In the genomic region with DNA sequence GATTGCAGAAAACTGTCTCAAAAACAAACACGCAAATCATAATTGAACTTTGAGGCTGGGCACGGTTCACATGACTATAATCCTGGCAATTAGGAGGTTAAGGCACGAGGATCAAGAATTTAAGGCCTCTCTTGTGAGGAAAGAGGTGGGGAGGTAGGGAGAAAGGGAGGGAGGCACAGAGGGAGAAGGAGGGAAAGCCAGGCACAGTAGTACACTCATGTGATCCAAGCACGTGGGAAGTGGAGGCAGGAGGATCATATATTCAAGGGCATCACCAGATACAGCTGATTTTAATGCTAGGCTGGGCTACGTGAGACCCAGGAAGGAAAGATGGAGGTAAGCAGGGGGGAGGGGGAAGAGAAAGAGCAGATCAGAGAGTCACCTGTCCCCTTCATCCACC, we compare ENCODE assay signal across 20 mouse cellular contexts. TPM values are rescaled to one million over a fixed set of nuclear protein-coding genes. Genes with fewer than 3 reads are reported as not detected.
A peak's percentile ranks its signal among the peaks of the same experiment; 100 is the strongest.
DNase-seq lines count a peak whose midpoint lies in the region; ATAC-seq and TF ChIP-seq lines count a peak whose summit lies in the region.
"Had no signal": no experiment of that assay in that cellular context is flagged by ENCODE, and none has a peak within 500 bp of the region (broad histone marks: within the 10 kb centered on the region; RNA-seq: fewer than 3 reads in every experiment).

No protein-coding gene starts in this region.

- no peaks in the 10 kb centered on the region for H3K9me3 ChIP-seq in forebrain, embryonic 11.5 days (ENCODE audit: control insufficient read depth, low read length)
- no peaks in the 10 kb centered on the region for H3K9me3 ChIP-seq in forebrain, embryonic 10.5 days
- no peaks in the 10 kb centered on the region for H3K9me3 ChIP-seq in intestine, embryonic 15.5 days
- H3K9me3 ChIP-seq in intestine, postnatal 0 days (ENCODE audit: control insufficient read depth) = no peaks in the 10 kb centered on the region
- no peaks in the 10 kb centered on the region for H3K9me3 ChIP-seq in intestine, embryonic 16.5 days (ENCODE audit: control insufficient read depth, low read length)
- H3K9me3 ChIP-seq: G1E had no signal

- no peak overlapping the region for H3K9ac ChIP-seq in forebrain, embryonic 11.5 days (ENCODE audit: low read length)
- H3K9ac ChIP-seq in intestine, embryonic 15.5 days = no peak overlapping the region
- H3K9ac ChIP-seq in intestine, postnatal 0 days (ENCODE audit: low read depth, low read length) = no peak overlapping the region
- H3K9ac ChIP-seq in intestine, embryonic 16.5 days (ENCODE audit: low read depth, low read length) = no peak overlapping the region

- no peaks in the 10 kb centered on the region for H3K27me3 ChIP-seq in forebrain, embryonic 11.5 days (ENCODE audit: control insufficient read depth, insufficient read depth, low read length)
- H3K27me3 ChIP-seq in forebrain, embryonic 10.5 days (ENCODE audit: poor library complexity, severe bottlenecking) = no peaks in the 10 kb centered on the region
- no peaks in the 10 kb centered on the region for H3K27me3 ChIP-seq in intestine, embryonic 15.5 days (replicated peaks)
- H3K27me3 ChIP-seq in intestine, postnatal 0 days (replicated peaks; ENCODE audit: control insufficient read depth, insufficient read depth, low read length) = no peaks in the 10 kb centered on the region
- no peaks in the 10 kb centered on the region for H3K27me3 ChIP-seq in testis, adult 2 months (ENCODE audit: control insufficient read depth, insufficient read depth, low read length)
- no peaks in the 10 kb centered on the region for H3K27me3 ChIP-seq in intestine, embryonic 16.5 days (replicated peaks; ENCODE audit: control insufficient read depth, insufficient read depth, low read length)

- no peak overlapping the region for H3K4me2 ChIP-seq in forebrain, embryonic 11.5 days (ENCODE audit: low read depth, low read length, severe bottlenecking)
- no peak overlapping the region for H3K4me2 ChIP-seq in intestine, embryonic 15.5 days (replicated peaks)
- no peak overlapping the region for H3K4me2 ChIP-seq in intestine, postnatal 0 days (replicated peaks; ENCODE audit: low read depth)
- H3K4me2 ChIP-seq in intestine, embryonic 16.5 days (ENCODE audit: low read depth, low read length) = no peak overlapping the region

- ATAC-seq in forebrain, embryonic 11.5 days (replicated peaks; ENCODE audit: low FRiP score) = no peak
- peak; percentile 56; the same call in 1 of the 2 replicates for ATAC-seq in intestine, embryonic 15.5 days
- no peak for ATAC-seq in intestine, postnatal 0 days
- ATAC-seq in intestine, embryonic 16.5 days = peak; percentile 52; the same call in 1 of the 2 replicates
- ATAC-seq: activated CD4-positive, CD25-positive, alpha-beta regulatory T cell, adult 4 months; CD4-positive, CD25-positive, alpha-beta regulatory T cell, adult 4 months; Patski had no signal

- TF ChIP-seq CTCF in intestine, postnatal 0 days (IDR thresholded peaks at IDR 0.05; ENCODE audit: low read depth) = no peak
- TF ChIP-seq CTCF in testis, adult 2 months (IDR thresholded peaks at IDR 0.05; ENCODE audit: control insufficient read depth, insufficient read depth, insufficient replicate concordance, low read depth, low read length) = no peak

- no peak overlapping the region for H3K4me3 ChIP-seq in forebrain, embryonic 11.5 days (ENCODE audit: low read depth, low read length)
- H3K4me3 ChIP-seq in forebrain, embryonic 10.5 days = no peak overlapping the region
- no peak overlapping the region for H3K4me3 ChIP-seq in intestine, embryonic 15.5 days (replicated peaks)
- H3K4me3 ChIP-seq in intestine, postnatal 0 days (ENCODE audit: low read depth, low read length) = no peak overlapping the region
- no peak overlapping the region for H3K4me3 ChIP-seq in testis, adult 2 months (ENCODE audit: control insufficient read depth, low read depth, low read length)
- H3K4me3 ChIP-seq in intestine, embryonic 16.5 days (ENCODE audit: low read length) = no peak overlapping the region

- H3K4me1 ChIP-seq in forebrain, embryonic 11.5 days (replicated peaks; ENCODE audit: control insufficient read depth, insufficient read depth, low read length) = no peaks in the 10 kb centered on the region
- H3K4me1 ChIP-seq in forebrain, embryonic 10.5 days = no peaks in the 10 kb centered on the region
- no peaks in the 10 kb centered on the region for H3K4me1 ChIP-seq in intestine, embryonic 15.5 days (replicated peaks)
- no peaks in the 10 kb centered on the region for H3K4me1 ChIP-seq in intestine, postnatal 0 days (replicated peaks; ENCODE audit: control insufficient read depth, insufficient read depth, low read length)
- H3K4me1 ChIP-seq in testis, adult 2 months (ENCODE audit: control insufficient read depth, insufficient read depth, low read length) = no peaks in the 10 kb centered on the region; the same call in 1 of the 2 replicates
- H3K4me1 ChIP-seq in intestine, embryonic 16.5 days (ENCODE audit: control insufficient read depth, insufficient read depth, low read length) = no peaks in the 10 kb centered on the region

- H3K36me3 ChIP-seq in forebrain, embryonic 11.5 days (ENCODE audit: control insufficient read depth, insufficient read depth, low read length) = no peaks in the 10 kb centered on the region
- no peaks in the 10 kb centered on the region for H3K36me3 ChIP-seq in forebrain, embryonic 10.5 days (replicated peaks)
- H3K36me3 ChIP-seq in intestine, embryonic 15.5 days = no peaks in the 10 kb centered on the region
- H3K36me3 ChIP-seq in intestine, postnatal 0 days (ENCODE audit: control insufficient read depth, insufficient read depth) = no peaks in the 10 kb centered on the region
- no peaks in the 10 kb centered on the region for H3K36me3 ChIP-seq in testis, adult 2 months (ENCODE audit: control insufficient read depth, insufficient read depth, low read length)
- no peaks in the 10 kb centered on the region for H3K36me3 ChIP-seq in intestine, embryonic 16.5 days (ENCODE audit: control insufficient read depth, insufficient read depth, low read length)
- H3K36me3 ChIP-seq: G1E had no signal

- TF ChIP-seq POLR2A in testis, adult 2 months (IDR thresholded peaks at IDR 0.05; ENCODE audit: control insufficient read depth, low read depth, low read length) = no peak

- 70% methylated on average over 5 of the region's 5 CpGs for WGBS in forebrain, embryonic 11.5 days
- 69% methylated on average over 5 of the region's 5 CpGs for WGBS in forebrain, embryonic 10.5 days
- WGBS in intestine, embryonic 15.5 days = 48% methylated on average over 5 of the region's 5 CpGs
- 36% methylated on average over 5 of the region's 5 CpGs for WGBS in intestine, postnatal 0 days
- 51% methylated on average over 5 of the region's 5 CpGs for WGBS in intestine, embryonic 16.5 days

- no peak overlapping the region for H3K27ac ChIP-seq in forebrain, embryonic 11.5 days (ENCODE audit: low read depth, low read length)
- no peak overlapping the region for H3K27ac ChIP-seq in forebrain, embryonic 10.5 days
- no peak overlapping the region for H3K27ac ChIP-seq in intestine, embryonic 15.5 days
- H3K27ac ChIP-seq in intestine, postnatal 0 days (ENCODE audit: low read depth, low read length) = no peak overlapping the region
- H3K27ac ChIP-seq in testis, adult 2 months (ENCODE audit: control insufficient read depth, insufficient read depth, low read depth, low read length) = peak overlapping the region; percentile 16; the same call in 1 of the 2 replicates
- H3K27ac ChIP-seq in intestine, embryonic 16.5 days (ENCODE audit: low read length) = no peak overlapping the region

- DNase-seq in forebrain, embryonic 11.5 days (ENCODE audit: low spot score) = peak; percentile 7
- no peak for DNase-seq in forebrain, embryonic 10.5 days (ENCODE audit: extremely low spot score, low spot score)
- DNase-seq in testis, postnatal 10 days (ENCODE audit: low spot score) = no peak
- no peak for DNase-seq in thymus, postnatal 10 days (ENCODE audit: low spot score in 2 of 2)
- DNase-seq: adrenal gland, postnatal 10 days; adrenal gland, postnatal 25 days; B cell, adult 2 months; cerebellum, adult 11 months; cerebellum, adult 11-12 months had no signal

RNA-seq across cellular contexts. Expression of gene Klk4, which starts 10.4 kb away (rescaled TPM):
- not detected in 2 replicates for polyA plus RNA-seq in forebrain, embryonic 11.5 days (2014; fragmentation: Nextera tagmentation; extraction: Ambion mirVana)
- polyA plus RNA-seq in forebrain, embryonic 10.5 days (2016; fragmentation: Nextera tagmentation; extraction: Ambion mirVana) = not detected in 2 replicates
- not detected in 2 replicates for polyA plus RNA-seq in intestine, embryonic 15.5 days (2015; fragmentation: Nextera tagmentation; extraction: Ambion mirVana)
- not detected in 2 replicates for polyA plus RNA-seq in intestine, postnatal 0 days (2015; fragmentation: Nextera tagmentation; extraction: Ambion mirVana)
- 0.08 TPM in 1 of 2 replicates, not detected in the other for polyA plus RNA-seq in testis, adult 2 months (2012; rRNA removed)
- not detected in 2 replicates for polyA plus RNA-seq in intestine, embryonic 16.5 days (2015; fragmentation: Nextera tagmentation; extraction: Ambion mirVana)
- polyA plus RNA-seq: activated CD4-positive, CD25-positive, alpha-beta regulatory T cell, adult 4 months; adrenal gland, adult 2 months; C2C12; CD4-positive, CD25-positive, alpha-beta regulatory T cell, adult 4 months; G1E; Patski had no signal

RNA-seq across cellular contexts. Expression of gene Klk15, which starts 42.2 kb away (rescaled TPM):
- not detected in 2 replicates for polyA plus RNA-seq in forebrain, embryonic 11.5 days (2014; fragmentation: Nextera tagmentation; extraction: Ambion mirVana)
- polyA plus RNA-seq in forebrain, embryonic 10.5 days (2016; fragmentation: Nextera tagmentation; extraction: Ambion mirVana) = not detected in 2 replicates
- polyA plus RNA-seq in intestine, embryonic 15.5 days (2015; fragmentation: Nextera tagmentation; extraction: Ambion mirVana) = not detected in 2 replicates
- polyA plus RNA-seq in intestine, postnatal 0 days (2015; fragmentation: Nextera tagmentation; extraction: Ambion mirVana) = not detected in 2 replicates
- polyA plus RNA-seq in testis, adult 2 months (2012; rRNA removed) = 0.91 and 1.4 TPM in 2 replicates
- polyA plus RNA-seq in intestine, embryonic 16.5 days (2015; fragmentation: Nextera tagmentation; extraction: Ambion mirVana) = 0.17 TPM in 1 of 2 replicates, not detected in the other
- polyA plus RNA-seq: activated CD4-positive, CD25-positive, alpha-beta regulatory T cell, adult 4 months; adrenal gland, adult 2 months; brain, embryonic 14.5 days; C2C12; CD4-positive, CD25-positive, alpha-beta regulatory T cell, adult 4 months; G1E; Patski had no signal

RNA-seq across cellular contexts. Expression of gene Klk5, which starts 49.6 kb away (rescaled TPM):
- polyA plus RNA-seq in forebrain, embryonic 11.5 days (2014; fragmentation: Nextera tagmentation; extraction: Ambion mirVana) = 0.31 and 0.51 TPM in 2 replicates
- polyA plus RNA-seq in forebrain, embryonic 10.5 days (2016; fragmentation: Nextera tagmentation; extraction: Ambion mirVana) = 0.19 and 0.30 TPM in 2 replicates
- not detected in 2 replicates for polyA plus RNA-seq in intestine, embryonic 15.5 days (2015; fragmentation: Nextera tagmentation; extraction: Ambion mirVana)
- polyA plus RNA-seq in intestine, postnatal 0 days (2015; fragmentation: Nextera tagmentation; extraction: Ambion mirVana) = not detected in 2 replicates
- polyA plus RNA-seq in testis, adult 2 months (2012; rRNA removed) = not detected in 2 replicates
- polyA plus RNA-seq in intestine, embryonic 16.5 days (2015; fragmentation: Nextera tagmentation; extraction: Ambion mirVana) = not detected in 2 replicates
- polyA plus RNA-seq: activated CD4-positive, CD25-positive, alpha-beta regulatory T cell, adult 4 months; adrenal gland, adult 2 months; brain, embryonic 14.5 days; C2C12; CD4-positive, CD25-positive, alpha-beta regulatory T cell, adult 4 months; G1E; Patski had no signal

RNA-seq across cellular contexts. Expression of gene Klk1b8, which starts 59.1 kb away (rescaled TPM):
- not detected in 2 replicates for polyA plus RNA-seq in forebrain, embryonic 11.5 days (2014; fragmentation: Nextera tagmentation; extraction: Ambion mirVana)
- not detected in 2 replicates for polyA plus RNA-seq in forebrain, embryonic 10.5 days (2016; fragmentation: Nextera tagmentation; extraction: Ambion mirVana)
- 0.16 and 0.59 TPM in 2 replicates for polyA plus RNA-seq in intestine, embryonic 15.5 days (2015; fragmentation: Nextera tagmentation; extraction: Ambion mirVana)
- not detected in 2 replicates for polyA plus RNA-seq in intestine, postnatal 0 days (2015; fragmentation: Nextera tagmentation; extraction: Ambion mirVana)
- 93.8 and 107 TPM in 2 replicates for polyA plus RNA-seq in testis, adult 2 months (2012; rRNA removed)
- 0.97 and 1.2 TPM in 2 replicates for polyA plus RNA-seq in intestine, embryonic 16.5 days (2015; fragmentation: Nextera tagmentation; extraction: Ambion mirVana)
- polyA plus RNA-seq: activated CD4-positive, CD25-positive, alpha-beta regulatory T cell, adult 4 months; adrenal gland, adult 2 months; brain, embryonic 14.5 days; C2C12; CD4-positive, CD25-positive, alpha-beta regulatory T cell, adult 4 months; G1E; Patski had no signal

Comparison
In these comparisons a context has a peak if more than half of its experiments do, and no peak if none do; other contexts are left out.
1. ATAC-seq: peak in intestine, embryonic 15.5 days (single experiment) and intestine, embryonic 16.5 days (single experiment); none in forebrain, embryonic 11.5 days (single experiment) and intestine, postnatal 0 days (single experiment).